Mouse (Mus musculus) frontal cortex, postnatal 14 days (tissue): Measurements from ENCODE around the gene Usp25.

Experiments used
- DNase-seq, 2 experiments: peaks; one replicate each; pipeline ENCODE4 v3.0.0; 2022; ENCODE audit warnings: low spot score in 2 of 2

Gene Usp25

GRCm38 (mm10) chr16:77034329-77034728, 20.8 kb downstream of the Usp25 start:
- no peak for DNase-seq

- DNase-seq = no peak
Observed at GRCm38 (mm10) chr16:77034751-77035150, 21.2 kb downstream of the Usp25 start.

GRCm38 (mm10) chr16:77041573-77041972, 28.1 kb downstream of the Usp25 start:
- no peak for DNase-seq

GRCm38 (mm10) chr16:77043499-77043898, 30.0 kb downstream of the Usp25 start:
- no peak for DNase-seq

- no peak for DNase-seq
Observed at GRCm38 (mm10) chr16:77054184-77054583, 40.7 kb downstream of the Usp25 start.

- DNase-seq = no peak
Observed at GRCm38 (mm10) chr16:77055519-77056159, 42.1 kb downstream of the Usp25 start.

GRCm38 (mm10) chr16:77056160-77056520, 42.6 kb downstream of the Usp25 start:
- DNase-seq = no peak

- no peak for DNase-seq
Observed at GRCm38 (mm10) chr16:77058567-77058966, 45.1 kb downstream of the Usp25 start.

- no peak for DNase-seq
Observed at GRCm38 (mm10) chr16:77060166-77060565, 46.7 kb downstream of the Usp25 start.

GRCm38 (mm10) chr16:77063916-77064315, 50.4 kb downstream of the Usp25 start:
- no peak for DNase-seq

GRCm38 (mm10) chr16:77076954-77077735, 63.6 kb downstream of the Usp25 start:
- DNase-seq = peak; percentile 22 to 25

- DNase-seq = no peak
Observed at GRCm38 (mm10) chr16:77077736-77078005, 64.2 kb downstream of the Usp25 start.

GRCm38 (mm10) chr16:77084071-77084470, 70.6 kb downstream of the Usp25 start:
- no peak for DNase-seq

- DNase-seq = no peak
Observed at GRCm38 (mm10) chr16:77089806-77090205, 76.3 kb downstream of the Usp25 start.

GRCm38 (mm10) chr16:77093526-77093925, 80.0 kb downstream of the Usp25 start:
- no peak for DNase-seq

- DNase-seq = no peak
Observed at GRCm38 (mm10) chr16:77095017-77095551, 81.6 kb downstream of the Usp25 start.

GRCm38 (mm10) chr16:77099018-77099869, 85.7 kb downstream of the Usp25 start:
- DNase-seq = peak; percentile 64 to 67

- no peak for DNase-seq
Observed at GRCm38 (mm10) chr16:77103637-77104264, 90.2 kb downstream of the Usp25 start.

GRCm38 (mm10) chr16:77111268-77111667, 97.8 kb downstream of the Usp25 start:
- DNase-seq = no peak

- DNase-seq = no peak
Observed at GRCm38 (mm10) chr16:77125908-77126307, 112.4 kb downstream of the Usp25 start.

- DNase-seq = no peak
Observed at GRCm38 (mm10) chr16:77128683-77129082, 115.2 kb downstream of the Usp25 start.

GRCm38 (mm10) chr16:77133055-77133454, 119.5 kb downstream of the Usp25 start:
- no peak for DNase-seq
